Mouse (Mus musculus) thymus, postnatal 36 days (tissue): Measurements from ENCODE around the gene Cmya5.
A peak's percentile ranks its signal among the peaks of the same experiment; 100 is the strongest.
"Not testable (repeated sequence)": the region's sequence is repeated elsewhere in the genome, so short reads cannot be mapped to it uniquely, and the experiment has no call there.

ENCODE experiments used
- DNase-seq, 2 experiments: peaks; one replicate each; pipeline ENCODE4 v3.0.0; 2022; ENCODE audit warnings: mixed read lengths in 2 of 2

Cmya5 gene

DNA sequence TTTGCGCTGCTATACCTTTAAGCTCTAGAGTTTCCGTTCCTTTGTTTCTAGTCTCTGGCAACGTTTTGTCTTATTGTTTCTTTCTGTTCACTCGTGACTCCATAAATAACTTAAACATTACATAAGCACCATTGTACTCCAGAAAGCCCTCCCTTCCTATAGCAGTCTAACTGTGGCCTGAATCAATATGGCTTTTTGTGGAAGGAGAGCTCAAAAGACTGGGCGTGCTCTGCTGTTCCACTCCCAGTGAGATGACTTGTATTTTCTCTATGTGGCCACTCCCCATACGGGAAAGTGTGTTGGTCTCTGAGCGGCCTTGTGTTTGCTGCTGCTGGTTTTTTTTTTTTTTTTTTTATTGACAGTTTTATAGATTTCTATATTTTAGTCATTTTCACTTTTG, 27.3 kb downstream of the Cmya5 start:
- no peak for DNase-seq

- no peak for DNase-seq
These were observed 42.0 kb downstream of the Cmya5 start for GRCm38 (mm10) chr13:93102340-93103090.

- DNase-seq, result no peak
These were observed 45.9 kb downstream of the Cmya5 start for GRCm38 (mm10) chr13:93098596-93098995.

DNA sequence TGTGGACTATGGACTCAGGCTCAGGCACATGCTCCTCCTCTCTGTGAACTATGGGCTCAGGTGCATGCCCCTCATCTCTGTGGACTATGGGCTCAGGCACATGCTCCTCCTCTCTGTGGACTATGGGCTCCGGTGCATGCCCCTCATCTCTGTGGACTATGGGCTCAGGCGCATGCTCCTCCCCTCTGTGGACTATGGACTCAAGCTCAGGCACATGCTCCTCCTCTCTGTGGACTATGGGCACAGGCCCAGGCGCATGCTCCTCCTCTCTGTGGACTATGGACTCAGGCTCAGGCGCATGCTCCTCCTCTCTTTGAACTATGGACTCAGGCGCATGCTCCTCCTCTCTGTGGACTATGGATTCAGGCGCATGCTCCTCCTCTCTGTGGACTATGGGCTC, 47.9 kb downstream of the Cmya5 start:
- DNase-seq, result no peak

DNA sequence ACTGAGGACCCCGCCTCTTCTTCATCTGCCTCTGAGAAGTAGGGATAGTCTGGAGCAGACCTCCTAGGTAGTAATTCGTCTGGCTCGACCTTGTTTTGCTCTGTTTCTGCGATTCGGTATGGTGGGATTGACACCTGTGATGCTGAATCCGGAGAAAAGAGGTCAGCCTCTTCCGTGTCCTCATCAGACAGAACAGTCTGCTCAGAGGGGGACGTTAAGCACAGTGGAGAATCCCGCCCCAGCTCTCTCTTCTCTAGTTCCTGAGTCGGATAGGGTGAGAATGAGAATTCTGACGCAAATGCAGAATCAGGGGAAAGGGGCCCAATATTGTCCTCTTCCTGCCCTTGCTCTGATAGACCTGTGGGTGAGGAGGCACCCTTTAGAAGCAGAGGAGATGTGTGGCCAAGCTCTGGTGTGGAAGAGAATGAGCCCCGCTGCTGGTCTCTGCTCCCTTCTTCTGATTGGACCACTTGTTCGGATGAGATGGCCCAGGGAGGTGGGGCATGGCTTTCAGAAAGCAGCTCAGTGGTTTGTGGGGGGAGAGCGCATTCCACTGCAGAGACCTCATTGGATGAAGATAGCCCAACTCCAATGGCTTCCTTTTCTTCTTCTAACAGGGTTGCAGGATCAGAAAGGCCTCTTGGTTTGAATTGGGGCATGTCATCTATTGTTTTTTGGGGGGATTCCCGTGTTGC, 49.3 kb downstream of the Cmya5 start:
- peak; percentile 37 to 46 for DNase-seq

- peak; percentile 71 to 79 for DNase-seq
These were observed 50.2 kb downstream of the Cmya5 start for GRCm38 (mm10) chr13:93094204-93094935.

DNA sequence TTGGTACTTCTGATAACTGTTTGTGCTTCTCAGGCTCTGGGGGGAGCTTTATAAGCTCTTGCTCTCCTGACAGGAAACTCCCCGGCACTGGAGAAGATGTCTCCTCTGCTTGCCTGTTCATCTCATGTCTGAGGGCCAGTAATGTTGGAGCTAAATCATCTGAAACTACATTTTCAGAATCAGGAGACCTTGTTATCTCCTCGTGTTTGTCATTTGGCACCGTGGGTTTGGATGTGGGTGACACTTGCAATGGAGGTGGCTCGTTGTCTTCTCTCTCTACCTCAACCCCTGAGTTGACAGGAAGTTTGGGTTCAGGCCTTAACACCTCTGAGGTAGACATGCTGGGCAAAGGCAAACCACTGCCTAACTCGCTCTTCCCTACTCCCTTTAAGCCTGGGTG, 50.8 kb downstream of the Cmya5 start:
- DNase-seq, result peak; percentile 29 to 31

DNA sequence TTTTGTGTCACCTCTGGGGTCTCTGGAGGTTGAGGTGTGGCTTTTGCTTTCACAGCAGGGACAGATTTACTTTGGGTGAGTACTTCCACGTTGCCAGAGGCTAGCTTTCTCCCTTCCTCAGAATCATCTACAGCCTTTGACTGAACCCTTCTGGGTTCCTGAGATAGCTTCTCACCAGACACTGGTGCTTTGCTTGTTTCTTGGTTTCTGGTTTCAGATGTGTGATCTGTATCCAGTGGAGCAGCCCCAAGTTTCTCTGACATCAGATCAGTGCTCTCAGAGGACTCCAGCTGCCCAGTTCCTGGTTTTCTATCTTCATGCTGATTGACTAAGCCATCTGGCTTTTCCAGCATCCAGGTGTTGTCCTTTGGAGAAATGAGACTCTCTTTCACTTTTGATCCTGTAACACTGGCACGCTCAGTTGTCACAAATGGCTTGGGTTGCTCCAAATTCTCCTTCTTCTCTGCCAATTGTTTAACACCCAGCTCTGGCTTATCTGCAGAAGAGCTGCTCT, 51.6 kb downstream of the Cmya5 start:
- peak in 1 of 2 experiments; percentile 15 for DNase-seq

DNA sequence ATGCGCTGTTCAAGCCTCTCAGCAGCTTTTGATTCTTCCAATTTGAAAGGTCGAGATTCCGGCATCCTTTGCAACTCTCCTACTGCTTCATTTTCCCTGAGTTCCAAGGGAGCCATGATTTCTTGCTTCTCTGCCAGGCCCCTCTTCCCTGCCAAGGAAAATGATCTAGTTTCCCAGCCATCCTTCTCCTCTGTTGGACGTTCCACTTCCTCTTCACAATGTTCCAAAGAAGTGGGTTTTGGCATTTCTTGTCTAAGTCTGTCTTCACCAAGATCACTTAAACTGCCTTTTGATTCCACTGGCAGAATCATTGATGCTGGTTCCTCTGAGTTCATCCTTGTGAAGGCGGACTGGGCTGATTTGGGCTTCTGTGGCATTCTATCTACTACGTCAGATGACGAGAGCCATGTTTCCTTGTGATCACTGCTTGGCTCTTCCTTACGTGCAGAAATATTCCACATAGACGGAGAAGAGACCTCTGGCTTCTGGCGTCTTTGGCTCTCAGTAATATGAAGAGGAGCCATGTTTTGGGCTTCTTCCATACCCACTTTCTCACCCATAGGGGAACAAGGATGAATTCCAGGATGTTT, 52.6 kb downstream of the Cmya5 start:
- DNase-seq, result no peak

GRCm38 (mm10) chr13:93091176-93091575, 53.3 kb downstream of the Cmya5 start:
- no peak for DNase-seq

DNA sequence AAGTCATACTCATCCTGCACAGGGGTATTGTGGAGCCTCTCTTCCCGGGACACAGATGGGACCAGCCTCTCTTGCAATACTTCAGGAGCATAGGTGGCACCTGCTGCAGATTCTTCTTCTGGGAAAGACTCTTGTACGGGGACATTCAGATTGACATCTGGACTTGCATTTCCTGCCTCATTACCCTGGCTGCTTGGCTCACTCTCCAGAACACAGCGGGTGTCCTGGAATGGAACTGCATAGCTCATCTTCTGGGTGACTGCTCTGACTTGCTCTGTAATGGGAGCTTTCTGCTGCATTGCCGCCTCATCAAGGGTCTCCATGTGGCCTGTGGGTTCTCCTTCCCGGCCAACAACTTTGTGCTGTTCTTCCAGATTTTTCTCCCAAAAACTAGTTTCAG, 55.0 kb downstream of the Cmya5 start:
- no peak for DNase-seq

DNA sequence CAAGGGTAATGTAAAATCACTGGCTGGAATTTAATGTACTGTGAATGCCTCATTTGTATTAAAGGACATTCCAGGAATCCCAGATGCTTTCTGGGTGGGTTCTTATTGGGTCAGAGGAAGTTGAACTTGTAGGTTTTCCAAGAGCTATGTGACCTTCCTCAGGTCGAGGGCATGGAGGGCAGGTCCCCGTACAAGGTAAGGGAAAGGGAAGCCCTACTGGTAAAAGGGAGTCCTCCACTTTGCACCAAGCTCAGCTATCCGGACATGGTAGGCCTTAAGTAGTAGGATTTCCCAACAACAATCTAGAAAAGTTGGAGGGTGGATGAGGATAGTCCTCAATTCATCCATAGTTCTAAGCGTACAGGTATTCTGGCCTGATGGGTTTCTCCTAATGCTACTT, 58.8 kb downstream of the Cmya5 start:
- no peak for DNase-seq

DNA sequence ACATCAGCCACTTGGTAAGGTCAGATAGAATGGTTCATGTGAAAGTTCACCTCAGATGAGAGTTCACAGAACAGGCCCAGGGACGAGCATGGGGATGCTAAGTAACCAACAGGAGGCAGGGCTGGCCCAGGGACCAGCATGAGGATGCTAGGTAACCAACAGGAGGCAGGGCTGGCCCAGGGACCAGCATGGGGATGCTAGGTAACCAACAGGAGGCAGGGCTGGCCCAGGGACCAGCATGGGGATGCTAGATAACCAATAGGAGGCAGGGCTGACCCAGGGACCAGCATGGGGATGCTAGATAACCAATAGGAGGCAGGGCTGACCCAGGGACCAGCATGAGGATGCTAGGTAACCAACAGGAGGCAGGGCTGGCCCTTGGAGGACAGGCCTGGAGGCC, 62.2 kb downstream of the Cmya5 start:
- DNase-seq, result not testable (repeated sequence)

GRCm38 (mm10) chr13:93080859-93081258, 63.7 kb downstream of the Cmya5 start:
- DNase-seq, result no peak

DNA sequence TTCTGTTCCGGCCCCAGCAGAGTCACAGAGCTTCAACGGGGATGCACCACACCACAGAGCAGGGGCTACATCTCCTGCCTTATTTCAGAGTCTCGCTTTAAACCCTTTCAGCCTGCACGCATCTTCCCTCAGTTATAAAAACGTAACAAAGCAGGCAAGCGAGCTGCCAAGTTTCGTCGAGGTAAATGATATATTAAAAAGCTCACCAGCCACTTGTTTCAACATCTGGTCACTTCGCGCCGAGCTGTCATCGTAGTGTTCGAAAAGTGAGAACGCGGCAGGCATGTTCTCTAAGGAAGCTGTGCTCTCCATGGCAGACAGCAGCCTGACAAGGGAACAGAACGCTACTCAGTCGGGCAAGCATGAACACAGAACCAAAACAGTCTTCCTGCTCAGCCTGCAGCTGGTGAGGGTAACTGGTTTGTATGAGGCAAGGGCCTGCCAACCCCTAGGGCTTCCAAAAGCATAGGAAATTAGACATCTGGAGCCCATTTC, 70.3 kb downstream of the Cmya5 start:
- no peak for DNase-seq

DNA sequence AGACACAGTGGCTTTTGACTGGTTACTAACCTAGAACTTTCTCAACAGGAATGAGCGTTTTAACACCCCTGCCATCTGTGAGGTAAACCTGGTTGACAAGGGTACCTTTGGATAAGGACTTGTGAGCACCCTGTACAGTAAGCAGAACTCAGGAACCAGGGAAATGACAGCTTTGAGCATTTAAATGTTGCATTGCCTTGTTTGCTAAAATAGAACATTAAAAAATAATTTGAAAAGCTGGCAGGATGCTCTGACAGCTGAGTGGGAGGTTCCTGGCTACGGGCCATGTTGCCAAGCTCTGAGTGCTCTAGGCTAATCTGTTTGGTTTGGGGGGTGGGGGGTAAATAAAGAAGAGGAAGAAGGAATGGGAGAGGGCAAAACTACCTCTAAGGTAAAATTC, 70.9 kb downstream of the Cmya5 start:
- no peak for DNase-seq

DNA sequence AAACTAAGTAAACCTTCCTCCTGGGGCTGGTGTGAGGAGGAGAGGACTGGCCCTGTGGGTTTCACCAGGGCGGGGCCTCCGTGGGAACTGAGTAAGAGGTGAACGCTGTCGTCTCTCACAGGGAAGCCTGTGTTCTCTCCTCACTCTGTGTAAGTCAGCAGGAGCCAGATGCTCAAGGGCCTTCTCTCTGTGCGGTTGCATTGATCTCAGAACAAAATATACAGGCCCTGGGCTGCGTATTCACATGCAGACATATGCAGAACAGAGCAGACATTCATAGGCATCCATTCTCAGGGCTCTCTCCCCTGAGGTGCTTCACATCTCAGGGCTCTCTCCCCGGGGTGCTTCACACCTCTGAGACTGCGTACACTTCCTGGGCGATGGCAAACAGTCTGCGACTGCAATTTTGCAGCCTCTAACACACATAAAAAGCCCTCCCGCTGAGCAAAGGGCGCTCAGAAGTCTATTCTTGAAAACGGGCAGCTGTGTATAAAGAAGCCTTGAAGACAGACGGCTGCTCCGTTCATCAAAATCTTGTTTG, 71.6 kb downstream of the Cmya5 start:
- peak; percentile 40 to 62 for DNase-seq

DNA sequence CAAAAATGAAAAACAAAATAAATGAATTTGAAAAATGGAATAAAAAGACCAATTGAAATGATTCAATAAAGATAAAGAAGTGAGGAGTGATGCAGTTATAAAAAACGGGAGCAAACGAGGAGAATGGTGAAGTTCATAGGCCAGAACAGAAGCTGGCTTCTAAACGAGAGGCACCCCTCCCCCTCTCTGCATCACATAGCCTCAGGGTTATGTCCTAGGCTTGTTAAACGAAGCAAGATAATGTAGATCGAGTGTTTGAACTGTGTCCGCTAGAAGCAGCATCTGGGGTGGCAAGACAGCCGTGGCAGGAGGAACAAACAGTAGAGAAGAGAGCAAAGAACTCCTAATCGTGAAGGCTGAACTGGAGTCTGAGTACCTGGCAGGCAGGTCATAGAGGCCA, 74.1 kb downstream of the Cmya5 start:
- no peak for DNase-seq

DNA sequence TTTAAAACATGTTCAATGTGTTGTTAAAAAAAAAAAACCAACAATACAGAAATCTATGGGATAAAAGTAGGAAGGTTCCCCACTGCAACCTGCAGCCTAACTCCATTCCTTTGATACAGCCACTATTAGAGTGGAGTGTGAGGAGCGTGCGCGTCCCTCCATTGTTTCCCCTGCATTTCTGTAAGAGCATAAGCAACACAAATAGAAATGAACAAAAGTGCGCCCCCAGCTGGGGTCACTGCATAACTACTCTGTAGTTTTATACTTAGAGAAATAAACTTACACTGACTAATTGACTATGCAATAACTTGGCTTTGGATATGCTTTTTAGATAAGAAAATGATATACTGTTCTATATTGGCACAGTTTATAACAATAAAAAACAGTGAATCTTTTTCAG, 75.0 kb downstream of the Cmya5 start:
- peak in 1 of 2 experiments; percentile 23 for DNase-seq

- no peak for DNase-seq
These were observed 76.2 kb downstream of the Cmya5 start for GRCm38 (mm10) chr13:93068353-93068752.

GRCm38 (mm10) chr13:93062860-93063636, 81.5 kb downstream of the Cmya5 start:
- no peak for DNase-seq

DNA sequence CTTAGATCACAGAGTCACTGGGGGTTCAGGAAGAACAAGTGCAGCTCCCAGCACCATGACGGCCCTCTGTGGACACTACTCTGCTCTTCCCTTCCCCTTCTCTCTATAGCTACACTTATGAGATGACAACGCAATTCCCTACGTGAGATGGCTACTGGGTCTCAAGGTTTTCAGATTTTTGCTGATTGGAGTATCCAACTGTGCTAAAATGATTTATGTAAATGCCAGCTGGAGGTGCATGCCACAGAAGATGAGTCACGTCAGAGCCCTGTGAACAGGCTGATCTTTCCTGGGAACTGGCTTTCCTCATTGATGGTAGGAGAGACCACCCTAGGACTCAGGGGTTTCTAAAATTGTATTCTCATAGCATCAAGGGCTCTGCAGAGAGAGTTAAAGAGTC, 83.2 kb downstream of the Cmya5 start:
- DNase-seq, result no peak
